Mouse (Mus musculus) adrenal gland, postnatal 36 days (tissue): ENCODE results near the gene D130052B06Rik. TPM values are rescaled to one million over a fixed set of nuclear protein-coding genes. Genes with fewer than 3 reads are reported as not detected.

ENCODE experiments used
- DNase-seq, 2 experiments: peaks; one replicate each; pipeline ENCODE4 v3.0.0; 2021; ENCODE audit warnings: mixed read lengths in 1 of 2
- long read RNA-seq, 2 experiments: library from polyadenylated mRNA; stranded (forward); transcript quantifications; one replicate each; pipeline ENCODE4 v2.0.0; 2021; ENCODE audit warnings: borderline sequencing depth in 2 of 2
- total RNA-seq, 2 experiments: library from RNA; stranded (reverse); gene quantifications; 2 replicates each; pipeline ENCODE4 v1.2.3; 2021

D130052B06Rik gene
- not detected for total RNA-seq
- long read RNA-seq, experiment 1, result 0 reads
- long read RNA-seq, experiment 2, result 0 reads

GRCm38 (mm10) chr11:33598986-33599385, at the start of gene D130052B06Rik:
D130052B06Rik (plus strand) TSS chr11:33599302.
- no peak for DNase-seq

GRCm38 (mm10) chr11:33550861-33551560, 48.1 kb upstream of the D130052B06Rik start:
- no peak for DNase-seq

- peak in 1 of 2 experiments; percentile 20 for DNase-seq
Observed at GRCm38 (mm10) chr11:33554123-33554522, 45.0 kb upstream of the D130052B06Rik start.

- no peak for DNase-seq
Observed at GRCm38 (mm10) chr11:33563921-33564320, 35.2 kb upstream of the D130052B06Rik start.

GRCm38 (mm10) chr11:33570413-33570812, 28.7 kb upstream of the D130052B06Rik start:
- DNase-seq, result peak in 1 of 2 experiments; percentile 19

GRCm38 (mm10) chr11:33574944-33575343, 24.2 kb upstream of the D130052B06Rik start:
- no peak for DNase-seq

- DNase-seq, result no peak
Observed at GRCm38 (mm10) chr11:33578859-33579258, 20.2 kb upstream of the D130052B06Rik start, which contains the start of gene Gabrp. Gabrp (minus strand) TSS chr11:33578959.

GRCm38 (mm10) chr11:33579621-33580020, 19.5 kb upstream of the D130052B06Rik start:
- DNase-seq, result no peak

- DNase-seq, result no peak
Observed at GRCm38 (mm10) chr11:33586614-33587013, 12.5 kb upstream of the D130052B06Rik start.

- no peak for DNase-seq
Observed at GRCm38 (mm10) chr11:33590771-33591170, 8.3 kb upstream of the D130052B06Rik start.

- no peak for DNase-seq
Observed at GRCm38 (mm10) chr11:33592826-33593225, 6.3 kb upstream of the D130052B06Rik start.

- DNase-seq, result no peak
Observed at GRCm38 (mm10) chr11:33596655-33597054, 2.4 kb upstream of the D130052B06Rik start.

GRCm38 (mm10) chr11:33603174-33603573, 4.1 kb downstream of the D130052B06Rik start:
- DNase-seq, result no peak

- DNase-seq, result no peak
Observed at GRCm38 (mm10) chr11:33607784-33608183, 8.7 kb downstream of the D130052B06Rik start.

- peak; percentile 54 to 73 for DNase-seq
Observed at GRCm38 (mm10) chr11:33614218-33614617, 15.1 kb downstream of the D130052B06Rik start.

GRCm38 (mm10) chr11:33627136-33627742, 28.1 kb downstream of the D130052B06Rik start:
- DNase-seq, result no peak

GRCm38 (mm10) chr11:33637107-33637506, 38.0 kb downstream of the D130052B06Rik start:
- DNase-seq, result no peak

- DNase-seq, result no peak
Observed at GRCm38 (mm10) chr11:33649358-33649757, 50.3 kb downstream of the D130052B06Rik start.

GRCm38 (mm10) chr11:33654485-33654884, 55.4 kb downstream of the D130052B06Rik start:
- DNase-seq, result no peak

- DNase-seq, result no peak
Observed at GRCm38 (mm10) chr11:33655221-33655620, 56.1 kb downstream of the D130052B06Rik start.

GRCm38 (mm10) chr11:33655861-33656593, 56.9 kb downstream of the D130052B06Rik start:
- DNase-seq, result no peak

GRCm38 (mm10) chr11:33660016-33660913, 61.2 kb downstream of the D130052B06Rik start:
- no peak for DNase-seq
